Comparison of ENCODE assay signal across 19 mouse cellular contexts in the genomic region with DNA sequence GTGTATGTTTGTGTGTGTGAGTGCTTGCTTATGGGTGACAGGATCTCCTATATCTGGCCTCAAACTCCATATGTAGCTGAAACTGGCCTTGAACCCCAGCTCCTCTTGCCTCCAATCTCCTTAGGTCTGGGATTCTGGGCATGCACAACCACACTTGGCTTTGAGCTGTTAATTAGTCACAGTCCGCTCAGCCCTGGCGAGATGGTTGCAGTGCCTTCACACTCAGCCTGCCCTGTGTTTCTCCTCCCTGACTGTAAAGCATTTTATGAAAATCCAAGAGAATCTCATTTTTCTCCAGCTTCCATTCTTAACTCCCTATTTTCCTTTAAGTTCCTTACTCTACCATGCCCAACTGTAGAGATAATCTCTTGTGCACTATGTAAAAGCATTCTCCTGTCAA.
DNase-seq lines count a peak whose midpoint lies in the region; ATAC-seq and TF ChIP-seq lines count a peak whose summit lies in the region.
"Had no signal": no experiment of that assay in that cellular context is flagged by ENCODE, and none has a peak within 500 bp of the region (broad histone marks: within the 10 kb centered on the region; RNA-seq: fewer than 3 reads in every experiment).

No protein-coding gene starts in this region.

- peak; percentile 82 for DNase-seq in heart, adult 11 months
- no peak for DNase-seq in heart, adult 8-10 months (ENCODE audit: low spot score)
- peak; percentile 31 for DNase-seq in kidney, adult 2 months
- DNase-seq in kidney, adult 9 months: no peak
- DNase-seq in midbrain, embryonic 11.5 days (ENCODE audit: low spot score, missing footprints): peak; percentile 45
- no peak for DNase-seq in midbrain, postnatal 0 days (ENCODE audit: low spot score)
- DNase-seq in limb, embryonic 10.5 days (ENCODE audit: low spot score): peak; percentile 19
- DNase-seq: cerebellum, adult 11-12 months; cerebellum, adult 2 months; cerebellum, adult 9-11 months; cerebellum, postnatal 25 days had no signal

- TF ChIP-seq CTCF in kidney, adult 2 months (conservative IDR thresholded peaks at IDR 0.05; ENCODE audit: insufficient read depth, insufficient read length, low read depth, low read length): no peak
- TF ChIP-seq CTCF in midbrain, postnatal 0 days (IDR thresholded peaks at IDR 0.05): no peak

- H3K27me3 ChIP-seq in kidney, adult 2 months (replicated peaks; ENCODE audit: control insufficient read depth, insufficient read depth, low read length): no peaks in the 10 kb centered on the region
- no peaks in the 10 kb centered on the region for H3K27me3 ChIP-seq in midbrain, embryonic 11.5 days (ENCODE audit: control insufficient read depth, insufficient read depth, low read length)
- H3K27me3 ChIP-seq in midbrain, postnatal 0 days (ENCODE audit: insufficient read depth, low read length): no peaks in the 10 kb centered on the region
- no peaks in the 10 kb centered on the region for H3K27me3 ChIP-seq in limb, embryonic 10.5 days (ENCODE audit: low read depth, poor library complexity, severe bottlenecking)
- no peaks in the 10 kb centered on the region for H3K27me3 ChIP-seq in hindbrain, embryonic 13.5 days
- H3K27me3 ChIP-seq: embryonic facial prominence, embryonic 13.5 days; embryonic facial prominence, embryonic 15.5 days; forebrain, embryonic 12.5 days had no signal

- H3K27ac ChIP-seq in kidney, adult 2 months (ENCODE audit: insufficient read depth, low read depth, low read length): no peak overlapping the region
- no peak overlapping the region for H3K27ac ChIP-seq in midbrain, embryonic 11.5 days (ENCODE audit: low read depth, low read length)
- no peak overlapping the region for H3K27ac ChIP-seq in midbrain, postnatal 0 days (ENCODE audit: low read depth, low read length)
- no peak overlapping the region for H3K27ac ChIP-seq in limb, embryonic 10.5 days
- H3K27ac ChIP-seq in hindbrain, embryonic 13.5 days: no peak overlapping the region
- H3K27ac ChIP-seq: embryonic facial prominence, embryonic 13.5 days; embryonic facial prominence, embryonic 15.5 days; forebrain, embryonic 10.5 days; forebrain, embryonic 12.5 days had no signal

- H3K4me2 ChIP-seq in midbrain, embryonic 11.5 days: no peak overlapping the region
- H3K4me2 ChIP-seq in midbrain, postnatal 0 days (ENCODE audit: low read depth, low read length, poor library complexity, severe bottlenecking): no peak overlapping the region
- H3K4me2 ChIP-seq in hindbrain, embryonic 13.5 days: no peak overlapping the region
- H3K4me2 ChIP-seq: embryonic facial prominence, embryonic 13.5 days; embryonic facial prominence, embryonic 15.5 days; forebrain, embryonic 12.5 days had no signal

- no peaks in the 10 kb centered on the region; the same call in 1 of the 2 replicates for H3K4me1 ChIP-seq in kidney, adult 2 months (ENCODE audit: control insufficient read depth, insufficient read depth, low read length)
- no peaks in the 10 kb centered on the region for H3K4me1 ChIP-seq in midbrain, embryonic 11.5 days (ENCODE audit: control insufficient read depth, insufficient read depth, low read length)
- no peaks in the 10 kb centered on the region for H3K4me1 ChIP-seq in midbrain, postnatal 0 days (ENCODE audit: insufficient read depth, low read length)
- peaks cover 1% of the 10 kb centered on the region for H3K4me1 ChIP-seq in limb, embryonic 10.5 days
- H3K4me1 ChIP-seq in hindbrain, embryonic 13.5 days (replicated peaks): no peaks in the 10 kb centered on the region; the same call in 1 of the 2 replicates
- H3K4me1 ChIP-seq: embryonic facial prominence, embryonic 15.5 days had no signal

- TF ChIP-seq POLR2A in kidney, adult 2 months (IDR thresholded peaks at IDR 0.05; ENCODE audit: low read depth, low read length): no peak

- no peak overlapping the region for H3K9ac ChIP-seq in midbrain, embryonic 11.5 days (ENCODE audit: low read length)
- no peak overlapping the region for H3K9ac ChIP-seq in midbrain, postnatal 0 days (replicated peaks; ENCODE audit: low read length, poor library complexity, severe bottlenecking)
- no peak overlapping the region for H3K9ac ChIP-seq in hindbrain, embryonic 13.5 days
- H3K9ac ChIP-seq: embryonic facial prominence, embryonic 13.5 days; embryonic facial prominence, embryonic 15.5 days; forebrain, embryonic 12.5 days had no signal

- WGBS in kidney, adult 2 months: 62% methylated on average over 2 of the region's 2 CpGs
- 81% methylated on average over 2 of the region's 2 CpGs for WGBS in midbrain, embryonic 11.5 days
- 55% methylated on average over 2 of the region's 2 CpGs for WGBS in midbrain, postnatal 0 days
- WGBS in limb, embryonic 10.5 days: 85% methylated on average over 2 of the region's 2 CpGs
- 62% methylated on average over 2 of the region's 2 CpGs for WGBS in hindbrain, embryonic 13.5 days

- ATAC-seq in midbrain, embryonic 11.5 days (ENCODE audit: low FRiP score): no peak
- no peak for ATAC-seq in midbrain, postnatal 0 days (ENCODE audit: low FRiP score)
- no peak for ATAC-seq in hindbrain, embryonic 13.5 days (ENCODE audit: low FRiP score)
- ATAC-seq: forebrain, embryonic 14.5 days; forebrain, embryonic 16.5 days had no signal

- H3K36me3 ChIP-seq in kidney, adult 2 months (ENCODE audit: control insufficient read depth, insufficient read depth, low read length): no peaks in the 10 kb centered on the region
- H3K36me3 ChIP-seq in midbrain, embryonic 11.5 days (ENCODE audit: control insufficient read depth, insufficient read depth, low read length): no peaks in the 10 kb centered on the region
- H3K36me3 ChIP-seq in midbrain, postnatal 0 days (ENCODE audit: insufficient read depth, low read length): no peaks in the 10 kb centered on the region
- no peaks in the 10 kb centered on the region for H3K36me3 ChIP-seq in limb, embryonic 10.5 days
- no peaks in the 10 kb centered on the region for H3K36me3 ChIP-seq in hindbrain, embryonic 13.5 days
- H3K36me3 ChIP-seq: embryonic facial prominence, embryonic 13.5 days; embryonic facial prominence, embryonic 15.5 days; forebrain, embryonic 10.5 days; forebrain, embryonic 12.5 days had no signal

- H3K4me3 ChIP-seq in kidney, adult 2 months (ENCODE audit: insufficient read depth, low read depth, low read length): no peak overlapping the region
- no peak overlapping the region for H3K4me3 ChIP-seq in midbrain, embryonic 11.5 days (ENCODE audit: low read depth, low read length)
- H3K4me3 ChIP-seq in midbrain, postnatal 0 days (ENCODE audit: low read depth, low read length): no peak overlapping the region
- H3K4me3 ChIP-seq in limb, embryonic 10.5 days: no peak overlapping the region
- H3K4me3 ChIP-seq in hindbrain, embryonic 13.5 days: no peak overlapping the region
- H3K4me3 ChIP-seq: embryonic facial prominence, embryonic 13.5 days; embryonic facial prominence, embryonic 15.5 days; erythroblast, embryonic 14.5 days; forebrain, embryonic 10.5 days; forebrain, embryonic 12.5 days had no signal

- H3K9me3 ChIP-seq in midbrain, embryonic 11.5 days (ENCODE audit: control insufficient read depth, low read length): no peaks in the 10 kb centered on the region
- no peaks in the 10 kb centered on the region for H3K9me3 ChIP-seq in midbrain, postnatal 0 days (ENCODE audit: low read length)
- no peaks in the 10 kb centered on the region for H3K9me3 ChIP-seq in limb, embryonic 10.5 days (replicated peaks)
- H3K9me3 ChIP-seq in hindbrain, embryonic 13.5 days: no peaks in the 10 kb centered on the region
- H3K9me3 ChIP-seq: embryonic facial prominence, embryonic 13.5 days; embryonic facial prominence, embryonic 15.5 days; forebrain, embryonic 10.5 days; forebrain, embryonic 12.5 days had no signal

Comparison
In these comparisons a context has a peak if more than half of its experiments do, and no peak if none do; other contexts are left out.
1. DNase-seq: peak in heart, adult 11 months (single experiment), kidney, adult 2 months (single experiment), midbrain, embryonic 11.5 days (single experiment) and limb, embryonic 10.5 days (single experiment); none in heart, adult 8-10 months (single experiment), kidney, adult 9 months (single experiment) and midbrain, postnatal 0 days (single experiment).